Mouse (Mus musculus) liver, adult (tissue): ENCODE measurements around the gene Inpp5f.

ENCODE experiments used
- GATA4 ChIP-seq: IDR thresholded peaks from 2 replicates; pipeline ENCODE4 v1.6.1; 2014; ENCODE audit warnings: mild to moderate bottlenecking, low read length; ENCODE audit not compliant: insufficient replicate concordance

Inpp5f gene

GRCm38 (mm10) chr7:128622994-128623393 lies 11.9 kb downstream of the Inpp5f start:
- no peak for TF ChIP-seq GATA4

GRCm38 (mm10) chr7:128625382-128625781 lies 14.3 kb downstream of the Inpp5f start:
- no peak for TF ChIP-seq GATA4

- TF ChIP-seq GATA4: no peak
These were observed 15.5 kb downstream of the Inpp5f start for GRCm38 (mm10) chr7:128626601-128627000.

GRCm38 (mm10) chr7:128627251-128627650 lies 16.1 kb downstream of the Inpp5f start:
- no peak for TF ChIP-seq GATA4

- no peak for TF ChIP-seq GATA4
These were observed 16.6 kb downstream of the Inpp5f start for GRCm38 (mm10) chr7:128627723-128628122.

GRCm38 (mm10) chr7:128633156-128633555 lies 22.0 kb downstream of the Inpp5f start:
- no peak for TF ChIP-seq GATA4

- TF ChIP-seq GATA4: no peak
These were observed 28.9 kb downstream of the Inpp5f start for GRCm38 (mm10) chr7:128639925-128640485.

- no peak for TF ChIP-seq GATA4
These were observed 30.4 kb downstream of the Inpp5f start for GRCm38 (mm10) chr7:128641571-128641970.

- TF ChIP-seq GATA4: no peak
These were observed 31.3 kb downstream of the Inpp5f start for GRCm38 (mm10) chr7:128642386-128642785.

GRCm38 (mm10) chr7:128656970-128657369 lies 45.8 kb downstream of the Inpp5f start:
- TF ChIP-seq GATA4: no peak

- TF ChIP-seq GATA4: no peak
These were observed 52.8 kb downstream of the Inpp5f start for GRCm38 (mm10) chr7:128663906-128664305.

GRCm38 (mm10) chr7:128664861-128665377 lies 53.8 kb downstream of the Inpp5f start:
- TF ChIP-seq GATA4: no peak

- no peak for TF ChIP-seq GATA4
These were observed 56.7 kb downstream of the Inpp5f start for GRCm38 (mm10) chr7:128667788-128668187.

- no peak for TF ChIP-seq GATA4
These were observed 57.7 kb downstream of the Inpp5f start for GRCm38 (mm10) chr7:128668831-128669230.

GRCm38 (mm10) chr7:128671952-128672351 lies 60.8 kb downstream of the Inpp5f start:
- TF ChIP-seq GATA4: no peak

- no peak for TF ChIP-seq GATA4
These were observed 61.4 kb downstream of the Inpp5f start for GRCm38 (mm10) chr7:128672408-128673010.

GRCm38 (mm10) chr7:128678546-128678945 lies 67.4 kb downstream of the Inpp5f start:
- TF ChIP-seq GATA4: no peak
